Mouse (Mus musculus): ENCODE data around the gene Synpo2. TPM values are rescaled to one million over a fixed set of nuclear protein-coding genes. Genes with fewer than 3 reads are reported as not detected.

The Synpo2 gene
- polyA plus RNA-seq, 1 experiment from 2014 or later: 36.8 TPM

DNA sequence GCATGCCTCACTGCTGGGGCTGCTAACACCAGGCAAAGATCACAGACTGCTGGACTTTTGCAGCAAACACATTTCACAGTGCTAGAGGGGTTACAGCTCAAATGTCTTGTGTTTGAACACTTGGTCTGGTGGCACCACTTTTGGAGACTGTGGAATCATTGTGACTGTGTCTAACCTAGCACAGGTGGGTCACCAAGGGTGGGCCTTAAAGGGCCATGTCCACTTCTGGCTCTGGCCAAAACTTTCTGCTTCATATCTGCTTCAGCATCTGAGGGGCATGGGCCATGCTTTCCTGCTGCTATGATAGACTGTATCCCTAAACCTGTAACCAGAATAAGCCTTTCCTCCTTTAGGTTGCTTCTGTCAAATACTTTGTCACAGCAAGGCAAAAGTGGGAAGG lies 1.5 kb upstream of the Synpo2 start:
- no peak for ATAC-seq
- Histone ChIP-seq H3K27me3 (replicated peaks) (no peaks in the 10 kb centered on the region), H3K4me2 (replicated peaks) (no peak overlapping the region), H3K36me3 (no peaks in the 10 kb centered on the region), H3K9ac (no peak overlapping the region), H3K9me3 (no peaks in the 10 kb centered on the region), H3K4me3 (replicated peaks) (no peak overlapping the region), H3K27ac (no peak overlapping the region), H3K4me1 (replicated peaks) (0 out of 2 replicates have a peak, but pooled peaks cover 3% of the 10 kb centered on the region)

DNA sequence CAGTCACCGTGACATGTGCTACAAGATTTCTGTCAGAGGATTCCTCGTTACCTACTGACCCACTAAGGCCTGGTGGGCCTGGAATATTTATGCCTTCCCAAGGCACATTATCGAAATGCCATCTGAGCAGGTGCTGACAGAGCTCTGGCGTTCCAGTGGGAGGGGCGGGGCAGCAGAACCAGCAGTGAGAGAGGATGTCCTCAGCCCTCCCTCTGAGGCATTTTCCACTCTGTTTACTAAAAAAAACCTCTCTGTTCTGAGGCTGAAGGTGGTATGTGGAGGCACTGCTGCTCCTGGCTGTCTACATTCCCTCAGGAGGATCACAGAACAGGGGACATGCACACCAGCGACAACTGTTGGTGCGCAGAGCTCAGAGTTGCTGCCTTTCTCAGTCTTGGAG lies 1.1 kb upstream of the Synpo2 start:
- no peak overlapping the region for H3K9ac ChIP-seq
- H3K4me1 ChIP-seq (replicated peaks): 0 out of 2 replicates have a peak, but pooled peaks cover 3% of the 10 kb centered on the region
- H3K4me3 ChIP-seq (replicated peaks): no peak overlapping the region
- H3K4me2 ChIP-seq (replicated peaks): no peak overlapping the region
- 31% methylated on average over 7 of the region's 7 CpGs for WGBS
- ATAC-seq: 0 out of 2 replicates have a peak, but pooled peaks have one; percentile 3
- no peaks in the 10 kb centered on the region for H3K27me3 ChIP-seq (replicated peaks)
- no peak overlapping the region for H3K27ac ChIP-seq
- H3K9me3 ChIP-seq: no peaks in the 10 kb centered on the region
- no peaks in the 10 kb centered on the region for H3K36me3 ChIP-seq

DNA sequence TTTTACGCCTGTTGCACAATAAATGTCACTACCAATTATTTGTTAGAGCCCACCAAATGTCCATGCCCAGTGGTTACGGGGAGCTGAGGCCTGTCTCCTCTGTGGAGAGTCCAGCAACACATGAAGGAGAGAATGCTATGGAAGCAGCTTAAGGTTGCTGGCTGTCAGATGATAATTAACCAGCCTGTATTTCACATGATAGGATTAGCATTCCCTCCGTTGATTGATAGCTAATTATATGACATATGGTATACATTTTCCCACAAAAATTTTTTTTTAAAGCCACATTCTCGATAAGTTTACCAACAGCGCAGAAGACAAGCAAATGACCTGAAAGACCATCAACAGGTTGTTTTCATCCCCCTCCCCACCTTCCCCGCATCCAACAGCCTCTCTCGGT lies 454 bp downstream of the Synpo2 start:
- no peak for ATAC-seq
- 22% methylated on average over 7 of the region's 7 CpGs for WGBS
- Histone ChIP-seq H3K4me1 (replicated peaks) (0 out of 2 replicates have a peak, but pooled peaks cover 3% of the 10 kb centered on the region), H3K4me3 (replicated peaks) (peak overlapping the region; percentile 55), H3K4me2 (replicated peaks) (peak overlapping the region; percentile 73), H3K9ac (peak overlapping the region; percentile 52), H3K27me3 (replicated peaks) (no peaks in the 10 kb centered on the region), H3K36me3 (peaks cover 4% of the 10 kb centered on the region; the same call in 1 of the 2 replicates), H3K9me3 (no peaks in the 10 kb centered on the region), H3K27ac (peak overlapping the region; percentile 38)

DNA sequence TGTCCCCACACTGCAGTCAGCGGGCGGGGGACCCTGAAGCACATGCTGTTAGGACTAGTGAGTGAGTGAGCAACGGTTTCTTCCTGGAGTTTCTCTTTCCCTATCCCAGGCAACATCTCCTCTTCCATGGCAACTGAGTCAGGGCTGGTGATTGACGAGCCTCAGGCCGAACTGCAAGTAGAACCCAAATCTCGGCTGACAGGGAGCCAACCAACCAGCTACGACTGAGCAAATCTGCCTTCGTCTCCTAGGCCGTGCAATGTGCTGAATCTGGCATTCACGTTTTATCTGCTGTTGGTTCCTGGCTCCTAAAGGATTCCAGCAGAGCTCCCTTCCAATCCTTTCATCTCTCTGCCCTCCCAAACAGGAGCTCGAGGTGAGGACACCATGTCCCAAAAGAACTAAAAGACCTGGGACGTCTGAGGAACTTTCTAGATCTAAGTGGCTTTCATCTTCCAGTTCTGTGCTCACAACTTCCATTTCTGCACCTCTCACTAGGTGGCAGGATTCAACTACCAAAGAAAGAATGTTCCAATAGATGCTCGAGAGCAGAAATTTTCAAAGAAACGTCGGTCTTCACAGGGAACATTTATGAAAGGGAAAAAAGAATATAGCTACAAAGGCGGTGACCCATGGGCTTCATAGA lies 1.6 kb downstream of the Synpo2 start:
- H3K9ac ChIP-seq: peak overlapping the region; percentile 33
- peaks cover 4% of the 10 kb centered on the region; the same call in 1 of the 2 replicates for H3K36me3 ChIP-seq
- H3K9me3 ChIP-seq: no peaks in the 10 kb centered on the region
- H3K4me2 ChIP-seq (replicated peaks): peak overlapping the region; percentile 53
- peak overlapping the region; percentile 45 for H3K27ac ChIP-seq
- 21% methylated on average over 16 of the region's 16 CpGs for WGBS
- H3K27me3 ChIP-seq (replicated peaks): no peaks in the 10 kb centered on the region
- peak; percentile 30; the same call in 1 of the 2 replicates for ATAC-seq
- H3K4me1 ChIP-seq (replicated peaks): 0 out of 2 replicates have a peak, but pooled peaks cover 3% of the 10 kb centered on the region
- peak overlapping the region; percentile 31 for H3K4me3 ChIP-seq (replicated peaks)

DNA sequence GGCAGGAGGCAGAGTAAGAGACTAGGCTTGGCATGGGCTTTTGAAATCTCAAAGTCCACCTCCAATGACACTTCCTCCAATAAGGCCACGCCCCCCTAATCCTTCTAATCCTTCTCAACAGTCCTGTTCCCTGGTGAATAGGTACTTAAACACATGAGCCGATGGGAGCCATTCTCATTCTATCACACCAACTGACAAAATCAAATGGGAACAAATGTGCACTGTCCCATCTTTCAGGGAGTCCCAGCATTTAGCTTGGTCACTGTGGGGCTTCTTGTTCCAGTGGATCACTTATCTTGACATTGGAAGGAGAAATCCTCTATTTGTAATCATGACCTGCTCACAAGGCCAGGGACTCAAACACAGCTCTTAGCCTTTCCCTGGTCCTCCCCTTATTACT lies 4.3 kb downstream of the Synpo2 start:
- no peak overlapping the region for H3K27ac ChIP-seq
- ATAC-seq: no peak
- WGBS: 82% methylated on average over 2 of the region's 2 CpGs
- no peaks in the 10 kb centered on the region for H3K27me3 ChIP-seq (replicated peaks)
- H3K9ac ChIP-seq: no peak overlapping the region
- H3K4me2 ChIP-seq (replicated peaks): no peak overlapping the region
- H3K36me3 ChIP-seq: peaks cover 4% of the 10 kb centered on the region; the same call in 1 of the 2 replicates
- H3K4me3 ChIP-seq (replicated peaks): no peak overlapping the region
- no peaks in the 10 kb centered on the region for H3K4me1 ChIP-seq (replicated peaks)
- H3K9me3 ChIP-seq: no peaks in the 10 kb centered on the region

DNA sequence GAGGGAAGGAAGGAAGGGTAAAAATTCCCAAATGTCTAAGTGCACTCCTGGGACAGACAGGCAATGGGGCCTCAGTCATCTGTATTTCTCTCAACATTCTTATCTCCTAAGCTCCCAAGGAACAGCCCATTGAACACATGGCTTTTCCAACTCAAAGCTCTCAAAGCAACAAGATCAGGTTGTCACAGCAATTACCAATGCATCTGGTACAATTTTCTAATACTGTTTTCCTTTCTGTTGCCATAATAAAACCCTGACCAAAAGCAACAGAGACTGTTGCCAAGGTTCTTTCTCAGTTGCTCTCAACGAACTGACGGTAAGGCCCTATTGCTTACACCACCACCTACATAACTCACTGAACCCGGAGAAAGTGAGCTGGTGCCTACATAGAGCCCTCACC lies 8.7 kb downstream of the Synpo2 start:
- Histone ChIP-seq H3K4me2 (replicated peaks) (no peak overlapping the region), H3K4me1 (replicated peaks) (no peaks in the 10 kb centered on the region), H3K36me3 (peaks cover 4% of the 10 kb centered on the region; the same call in 1 of the 2 replicates), H3K27me3 (replicated peaks) (no peaks in the 10 kb centered on the region), H3K9ac (no peak overlapping the region), H3K4me3 (replicated peaks) (no peak overlapping the region), H3K9me3 (no peaks in the 10 kb centered on the region), H3K27ac (no peak overlapping the region)
- ATAC-seq: no peak
- WGBS: 83% methylated on average over 3 of the region's 3 CpGs

DNA sequence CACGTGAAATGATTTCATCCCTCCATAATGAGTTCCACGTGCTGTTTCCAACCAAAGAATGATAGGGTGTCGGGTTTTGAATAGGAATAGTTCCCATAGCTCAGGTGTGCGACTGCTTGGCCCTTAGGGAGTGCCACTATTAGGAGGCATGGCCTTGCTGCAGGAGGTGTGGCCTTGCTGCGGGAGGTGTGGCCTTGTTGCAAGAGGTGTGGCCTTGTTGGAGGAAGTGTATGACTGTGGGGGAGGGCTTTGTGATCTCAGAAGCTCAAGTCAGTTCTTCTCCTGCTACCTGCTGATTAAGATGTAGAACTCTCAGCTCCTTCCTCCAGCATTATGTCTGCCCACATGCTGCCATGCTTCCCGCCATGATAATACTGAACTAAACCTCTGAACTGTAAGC lies 17.3 kb downstream of the Synpo2 start:
- Histone ChIP-seq H3K4me2 (replicated peaks) (no peak overlapping the region), H3K27me3 (replicated peaks) (no peaks in the 10 kb centered on the region), H3K4me3 (replicated peaks) (no peak overlapping the region), H3K36me3 (no peaks in the 10 kb centered on the region), H3K27ac (0 out of 2 replicates have a peak overlapping the region, but pooled peaks have one; percentile 6), H3K9ac (no peak overlapping the region), H3K9me3 (no peaks in the 10 kb centered on the region), H3K4me1 (replicated peaks) (no peaks in the 10 kb centered on the region)
- peak; percentile 80 for ATAC-seq
- 55% methylated on average over 6 of the region's 6 CpGs for WGBS

DNA sequence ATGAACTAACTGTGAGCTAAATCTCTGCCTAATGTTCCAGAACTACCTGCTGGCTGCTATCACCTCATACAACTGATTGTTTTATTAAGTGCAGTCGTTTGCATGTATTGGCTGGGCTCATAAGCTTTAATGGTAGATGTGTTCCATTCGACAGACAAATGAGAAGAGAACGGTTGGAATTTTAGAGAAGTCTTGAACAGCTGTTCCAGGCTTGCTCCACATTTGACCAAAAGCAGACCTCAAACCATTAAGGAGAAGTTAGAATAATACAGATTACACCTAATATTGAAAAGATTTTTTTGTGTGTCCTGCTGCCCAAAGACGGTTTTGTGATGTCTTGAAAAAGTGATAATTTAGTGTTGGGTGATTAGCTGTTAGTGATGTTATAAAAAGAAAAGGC lies 27.1 kb downstream of the Synpo2 start:
- H3K9me3 ChIP-seq: no peaks in the 10 kb centered on the region

DNA sequence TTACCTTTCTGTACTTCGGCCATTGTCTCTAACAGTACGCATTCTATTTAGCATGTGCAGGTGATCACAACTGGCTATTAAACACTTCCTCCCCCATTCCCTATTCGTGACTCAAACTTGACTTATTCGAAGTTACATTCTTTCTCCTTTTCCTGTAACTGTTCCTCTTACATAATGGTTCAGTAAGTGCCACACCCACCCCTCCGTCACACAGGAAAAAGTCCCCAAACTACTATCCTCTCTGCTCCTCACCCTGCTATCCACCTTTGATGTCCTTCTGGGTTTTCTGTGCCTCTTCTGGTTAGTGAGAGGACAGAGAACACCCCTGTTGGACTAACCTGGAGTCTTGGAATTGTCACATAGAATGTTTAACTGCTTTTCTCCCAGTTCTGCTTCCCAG lies 28.6 kb downstream of the Synpo2 start:
- H3K4me2 ChIP-seq (replicated peaks): no peak overlapping the region
- H3K9ac ChIP-seq: no peak overlapping the region
- ATAC-seq: no peak
- H3K27me3 ChIP-seq (replicated peaks): no peaks in the 10 kb centered on the region
- 69% methylated on average over 5 of the region's 5 CpGs for WGBS
- no peaks in the 10 kb centered on the region for H3K9me3 ChIP-seq
- no peaks in the 10 kb centered on the region; the same call in 1 of the 2 replicates for H3K4me1 ChIP-seq (replicated peaks)
- no peaks in the 10 kb centered on the region for H3K36me3 ChIP-seq
- H3K27ac ChIP-seq: peak overlapping the region; percentile 13; the same call in 1 of the 2 replicates
- no peak overlapping the region for H3K4me3 ChIP-seq (replicated peaks)

More for the DNA sequence above, 27.1 kb downstream of the Synpo2 start:
- no peak overlapping the region for H3K4me3 ChIP-seq (replicated peaks)
- no peak overlapping the region for H3K9ac ChIP-seq
- no peaks in the 10 kb centered on the region for H3K27me3 ChIP-seq (replicated peaks)
- no peak overlapping the region for H3K27ac ChIP-seq
- ATAC-seq: no peak
- no peak overlapping the region for H3K4me2 ChIP-seq (replicated peaks)
- 50% methylated on average over 4 of the region's 4 CpGs for WGBS
- H3K4me1 ChIP-seq (replicated peaks): no peaks in the 10 kb centered on the region; the same call in 1 of the 2 replicates
- no peaks in the 10 kb centered on the region for H3K36me3 ChIP-seq

DNA sequence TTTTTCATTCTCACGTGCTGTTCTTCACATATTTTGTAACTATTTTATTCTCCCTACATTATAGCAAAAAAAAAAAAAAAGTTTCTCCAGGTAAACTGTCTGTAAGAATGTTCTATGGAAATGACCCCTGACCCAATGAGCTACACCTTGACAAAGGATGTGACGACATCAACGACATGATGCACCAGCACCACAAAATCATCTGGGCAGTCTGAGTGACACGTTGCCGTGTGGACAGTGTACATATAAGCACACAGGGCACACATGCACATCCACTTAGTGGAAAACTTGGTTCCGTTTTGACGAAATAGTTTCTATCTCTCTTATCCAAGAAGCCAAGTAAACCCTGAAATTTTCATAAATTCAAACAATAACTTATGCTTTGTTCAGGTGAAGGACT lies 30.5 kb downstream of the Synpo2 start:
- no peaks in the 10 kb centered on the region for H3K9me3 ChIP-seq
- peak overlapping the region; percentile 79 for H3K27ac ChIP-seq
- H3K9ac ChIP-seq: no peak overlapping the region
- H3K36me3 ChIP-seq: no peaks in the 10 kb centered on the region
- H3K4me3 ChIP-seq (replicated peaks): no peak overlapping the region
- ATAC-seq: no peak
- no peaks in the 10 kb centered on the region; the same call in 1 of the 2 replicates for H3K4me1 ChIP-seq (replicated peaks)
- WGBS: 50% methylated on average over 7 of the region's 7 CpGs
- no peak overlapping the region for H3K4me2 ChIP-seq (replicated peaks)
- H3K27me3 ChIP-seq (replicated peaks): no peaks in the 10 kb centered on the region

DNA sequence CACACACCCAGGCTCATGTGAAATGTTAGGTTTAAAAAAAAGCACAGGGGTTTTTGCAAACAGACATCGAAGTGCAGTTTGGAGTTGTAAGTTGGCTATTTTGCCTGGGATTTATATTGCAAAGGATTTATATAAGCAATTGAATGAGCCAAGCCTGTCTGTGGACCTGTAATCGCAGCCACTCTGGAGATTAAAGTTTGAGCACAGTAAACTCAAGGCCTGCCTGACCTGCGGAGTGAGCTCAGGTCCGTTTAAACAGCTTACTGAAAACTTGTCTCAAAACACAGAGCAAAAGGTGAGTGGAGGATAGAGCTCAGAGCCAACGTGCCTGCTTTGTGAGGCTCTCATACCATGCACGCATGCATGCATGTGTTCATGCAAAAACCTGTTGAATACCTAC lies 30.9 kb downstream of the Synpo2 start:
- H3K4me1 ChIP-seq (replicated peaks): no peaks in the 10 kb centered on the region; the same call in 1 of the 2 replicates
- ATAC-seq: peak; percentile 68
- H3K27ac ChIP-seq: peak overlapping the region; percentile 79
- WGBS: 25% methylated on average over 6 of the region's 6 CpGs
- H3K27me3 ChIP-seq (replicated peaks): no peaks in the 10 kb centered on the region
- H3K4me2 ChIP-seq (replicated peaks): 0 out of 2 replicates have a peak overlapping the region, but pooled peaks have one; percentile 23
- H3K9ac ChIP-seq: no peak overlapping the region
- H3K4me3 ChIP-seq (replicated peaks): no peak overlapping the region
- no peaks in the 10 kb centered on the region for H3K9me3 ChIP-seq
- no peaks in the 10 kb centered on the region for H3K36me3 ChIP-seq

DNA sequence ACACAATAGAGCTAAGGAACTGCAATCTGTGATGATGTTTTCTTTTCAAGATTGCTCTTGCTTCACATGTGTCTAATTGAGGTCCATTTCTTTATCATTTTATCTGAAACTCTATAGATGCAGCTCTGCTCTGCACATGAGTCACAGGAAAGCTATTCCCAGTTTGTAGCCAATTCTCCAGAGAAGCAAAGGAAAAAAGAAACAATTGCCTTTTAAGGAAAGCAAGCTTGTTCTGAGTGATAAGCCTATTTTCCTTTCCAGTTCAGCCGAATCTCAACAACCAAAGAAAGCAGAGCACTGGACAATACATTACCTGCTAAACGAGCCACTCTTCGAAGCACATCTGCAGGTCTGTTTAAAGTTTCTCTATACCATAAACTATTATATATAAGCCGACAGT lies 31.3 kb downstream of the Synpo2 start:
- H3K27me3 ChIP-seq (replicated peaks): no peaks in the 10 kb centered on the region
- no peak overlapping the region for H3K4me2 ChIP-seq (replicated peaks)
- no peaks in the 10 kb centered on the region; the same call in 1 of the 2 replicates for H3K4me1 ChIP-seq (replicated peaks)
- no peak overlapping the region for H3K9ac ChIP-seq
- H3K9me3 ChIP-seq: no peaks in the 10 kb centered on the region
- H3K36me3 ChIP-seq: no peaks in the 10 kb centered on the region
- 11% methylated on average over 4 of the region's 4 CpGs for WGBS
- peak; percentile 86 for ATAC-seq
- H3K4me3 ChIP-seq (replicated peaks): no peak overlapping the region
- H3K27ac ChIP-seq: peak overlapping the region; percentile 79

DNA sequence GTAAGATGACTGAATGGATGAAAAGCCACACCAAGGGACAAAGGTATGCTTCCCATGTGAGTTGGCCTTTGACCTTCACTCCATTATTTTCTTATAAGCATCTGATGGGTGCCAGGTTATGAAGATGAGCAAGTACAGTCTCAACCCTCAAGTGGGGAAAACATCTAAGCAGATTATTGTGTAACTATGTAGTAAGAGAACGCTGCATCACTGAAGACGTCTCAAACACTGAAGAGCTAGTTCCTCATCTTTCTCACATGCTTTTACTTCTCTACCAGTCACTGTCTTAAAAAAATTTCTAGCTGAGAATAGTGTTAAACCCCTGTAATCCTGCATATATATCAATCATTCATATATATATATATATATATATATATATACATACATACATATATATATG lies 34.2 kb downstream of the Synpo2 start:
- Histone ChIP-seq H3K4me1 (replicated peaks) (no peaks in the 10 kb centered on the region; the same call in 1 of the 2 replicates), H3K9ac (no peak overlapping the region), H3K27me3 (replicated peaks) (no peaks in the 10 kb centered on the region), H3K9me3 (no peaks in the 10 kb centered on the region), H3K27ac (no peak overlapping the region), H3K4me3 (replicated peaks) (no peak overlapping the region), H3K4me2 (replicated peaks) (no peak overlapping the region), H3K36me3 (no peaks in the 10 kb centered on the region)
- WGBS: 88% methylated on average over 2 of the region's 2 CpGs
- no peak for ATAC-seq
